Mouse (Mus musculus) liver, postnatal 0 days (tissue): Measurements from ENCODE around the gene Lrig1. TPM values are rescaled to one million over a fixed set of nuclear protein-coding genes. Genes with fewer than 3 reads are reported as not detected.
A peak's percentile ranks its signal among the peaks of the same experiment; 100 is the strongest.

Experiments used
- ATAC-seq: fragments of 200-750 bp; cut with Nextera tagmentation; 2 replicates; pipeline ENCODE4 v1.8.0; 2017; ENCODE audit warnings: mild to moderate bottlenecking, moderate library complexity
- DNase-seq: peaks from one replicate; pipeline ENCODE4 v3.0.0-alpha.2; 2016
- H3K27ac ChIP-seq: fragments of 300-500 bp; sonication (generic); 2 replicates; pipeline ENCODE4 v1.5.1; 2014; ENCODE audit warnings: antibody characterized with exemption, moderate library complexity, mild to moderate bottlenecking, low read depth
- H3K27me3 ChIP-seq: fragments of 300-500 bp; sonication (generic); 2 replicates; pipeline ENCODE4 v1.6.1; 2014; ENCODE audit warnings: low read length, control low read depth, mixed read lengths; ENCODE audit not compliant: insufficient read depth
- H3K36me3 ChIP-seq: fragments of 300-500 bp; sonication (generic); replicated peaks from 2 replicates; pipeline ENCODE4 v1.6.1; 2014; ENCODE audit warnings: mild to moderate bottlenecking, control low read depth, low read length, moderate library complexity, mixed read lengths; ENCODE audit not compliant: insufficient read depth
- H3K4me1 ChIP-seq: fragments of 300-500 bp; sonication (generic); 2 replicates; pipeline ENCODE4 v1.6.1; 2014; ENCODE audit warnings: antibody characterized with exemption, mild to moderate bottlenecking, control low read depth; ENCODE audit not compliant: insufficient read depth
- H3K4me2 ChIP-seq: fragments of 300-500 bp; sonication (generic); 2 replicates; pipeline ENCODE4 v1.6.1; 2014; ENCODE audit warnings: low read depth, mild to moderate bottlenecking, low read length, moderate library complexity, mixed read lengths
- H3K4me3 ChIP-seq: fragments of 300-500 bp; sonication (generic); 2 replicates; pipeline ENCODE4 v1.5.1; 2014; ENCODE audit warnings: low read depth, low read length
- H3K9ac ChIP-seq: fragments of 300-500 bp; sonication (generic); replicated peaks from 2 replicates; pipeline ENCODE4 v1.6.1; 2014; ENCODE audit warnings: mild to moderate bottlenecking, moderate library complexity
- H3K9me3 ChIP-seq: fragments of 300-500 bp; sonication (generic); 2 replicates; pipeline ENCODE4 v1.6.1; 2016; ENCODE audit warnings: mild to moderate bottlenecking, control low read depth, low read length, mixed read lengths
- CTCF ChIP-seq: sonication (generic); IDR thresholded peaks from 2 replicates; pipeline ENCODE4 v1.5.1; 2016; ENCODE audit warnings: antibody characterized with exemption, low read depth
- EP300 ChIP-seq: IDR thresholded peaks from 2 replicates; pipeline ENCODE4 v1.6.1; 2016; ENCODE audit warnings: antibody characterized with exemption, low read depth, mild to moderate bottlenecking
- WGBS: fragments of 180-500 bp; shearing (Covaris S2); extraction: QIAGEN DNeasy Blood & Tissue Kit; methylation state at CpG from one replicate; pipeline ENCODE4 v1.1.7; 2014; ENCODE audit not compliant: insufficient replicate concordance; 5-methylcytosine and 5-hydroxymethylcytosine counted together
- polyA plus RNA-seq: library from polyadenylated mRNA; unstranded; fragments of >200 nt; fragmentation: Nextera tagmentation; extraction: Ambion mirVana; gene quantifications from 2 replicates; pipeline ENCODE4 v1.2.1, GENCODE M21; 2015

Gene Lrig1
- polyA plus RNA-seq, 1 experiment from 2014 or later: 2.5 TPM

DNA sequence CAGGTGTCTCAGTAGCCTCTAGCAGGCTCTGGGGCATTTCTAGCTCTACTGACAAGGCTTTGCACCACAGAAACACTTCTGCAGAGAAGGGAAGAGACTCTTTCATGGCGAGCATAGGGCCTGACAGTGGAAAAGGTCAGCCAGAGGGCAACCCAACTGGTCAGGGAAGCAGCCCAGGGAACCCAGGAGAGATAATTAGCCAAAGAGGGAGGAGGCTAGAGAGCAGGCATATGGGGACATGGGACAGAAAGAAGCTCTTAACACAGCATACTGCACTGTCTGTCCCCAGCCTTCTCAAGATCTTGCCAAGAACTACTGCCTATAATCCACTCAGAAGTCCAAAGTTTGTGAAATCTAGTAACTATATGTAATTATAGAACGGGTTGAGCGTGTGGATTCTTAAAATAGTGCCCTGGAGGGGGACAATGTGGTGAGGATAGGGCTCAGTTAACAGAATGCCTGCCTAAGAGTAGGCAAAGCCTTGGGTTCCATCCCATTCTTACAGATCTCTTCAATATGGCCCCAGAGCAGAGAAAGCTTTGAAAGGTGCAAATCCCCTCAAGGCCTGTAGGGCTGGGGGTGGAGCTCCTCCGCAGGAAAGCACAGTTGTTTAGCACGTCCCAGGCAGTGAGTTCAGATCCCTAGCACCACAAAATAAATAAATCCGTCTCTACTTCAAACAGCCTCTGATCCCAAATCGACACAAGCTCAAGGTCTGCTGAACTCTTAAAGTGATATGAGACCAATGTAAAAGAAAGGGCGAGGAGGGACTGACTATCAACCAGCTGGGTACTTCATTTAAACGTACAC is 4.6 kb downstream of the Lrig1 start:
- Histone ChIP-seq H3K4me3 (no peak overlapping the region), H3K9ac (no peak overlapping the region), H3K27me3 (peaks cover 10% of the 10 kb centered on the region; the same call in 1 of the 2 replicates), H3K9me3 (no peaks in the 10 kb centered on the region), H3K4me2 (no peak overlapping the region), H3K36me3 (no peaks in the 10 kb centered on the region), H3K4me1 (peaks cover 21% of the 10 kb centered on the region), H3K27ac (peak overlapping the region; percentile 57)
- DNase-seq (no peak), ATAC-seq (no peak)
- 58% methylated on average over 9 of the region's 9 CpGs for WGBS
- TF ChIP-seq CTCF (no peak), EP300 (no peak)

DNA sequence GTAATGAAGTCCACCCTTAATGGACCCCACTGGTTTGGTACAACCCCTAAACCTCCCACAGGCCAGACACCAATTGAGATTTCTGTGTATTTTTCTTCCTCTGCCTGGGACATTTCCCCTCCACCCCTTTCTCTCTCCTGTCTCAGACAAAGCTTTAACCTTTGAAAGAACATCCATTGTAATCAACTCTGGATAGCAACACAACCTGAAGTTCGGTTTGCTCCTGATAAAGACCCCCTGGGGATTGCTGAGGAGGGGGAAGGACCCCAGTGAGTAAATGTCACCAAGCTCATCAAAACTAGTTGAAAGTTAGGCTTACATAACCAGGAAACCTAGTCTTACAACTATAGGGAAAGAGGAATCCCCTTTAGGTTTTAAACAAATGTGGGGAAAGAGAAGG is 5.5 kb downstream of the Lrig1 start:
- no peaks in the 10 kb centered on the region for H3K9me3 ChIP-seq
- H3K4me2 ChIP-seq: no peak overlapping the region
- no peak for TF ChIP-seq CTCF
- no peak for TF ChIP-seq EP300
- no peaks in the 10 kb centered on the region for H3K36me3 ChIP-seq
- H3K27me3 ChIP-seq: peaks cover 7% of the 10 kb centered on the region; the same call in 1 of the 2 replicates
- no peak for ATAC-seq
- H3K4me1 ChIP-seq: peaks cover 28% of the 10 kb centered on the region
- H3K9ac ChIP-seq: no peak overlapping the region
- DNase-seq: no peak
- H3K27ac ChIP-seq: no peak overlapping the region
- 44% methylated on average over 1 of the region's 1 CpGs for WGBS
- no peak overlapping the region for H3K4me3 ChIP-seq

DNA sequence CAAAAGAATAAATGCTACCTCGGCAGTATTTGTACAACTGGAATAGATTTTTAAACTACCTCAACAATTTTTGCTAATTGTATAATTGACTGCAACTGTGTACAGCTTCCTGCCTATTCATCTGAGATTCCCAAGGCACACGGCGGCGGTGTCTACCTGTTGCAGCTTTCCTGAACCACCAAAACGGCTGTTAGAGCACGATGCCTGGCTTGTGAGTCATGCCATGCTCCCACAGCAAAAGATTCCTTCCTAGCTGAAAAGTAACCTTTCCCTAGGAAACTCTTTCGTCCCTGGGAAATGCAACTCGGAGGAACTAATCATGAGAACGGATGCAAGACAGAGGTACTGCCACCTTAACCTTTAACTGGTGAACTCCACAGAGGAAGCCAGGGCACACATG is 6.9 kb downstream of the Lrig1 start:
- no peak overlapping the region for H3K27ac ChIP-seq
- DNase-seq: no peak
- 84% methylated on average over 9 of the region's 9 CpGs for WGBS
- H3K4me3 ChIP-seq: no peak overlapping the region
- H3K9me3 ChIP-seq: no peaks in the 10 kb centered on the region
- H3K4me2 ChIP-seq: no peak overlapping the region
- H3K36me3 ChIP-seq: no peaks in the 10 kb centered on the region
- H3K27me3 ChIP-seq: no peaks in the 10 kb centered on the region
- H3K4me1 ChIP-seq: peaks cover 28% of the 10 kb centered on the region
- TF ChIP-seq CTCF: no peak
- no peak for TF ChIP-seq EP300
- no peak for ATAC-seq
- H3K9ac ChIP-seq: no peak overlapping the region

DNA sequence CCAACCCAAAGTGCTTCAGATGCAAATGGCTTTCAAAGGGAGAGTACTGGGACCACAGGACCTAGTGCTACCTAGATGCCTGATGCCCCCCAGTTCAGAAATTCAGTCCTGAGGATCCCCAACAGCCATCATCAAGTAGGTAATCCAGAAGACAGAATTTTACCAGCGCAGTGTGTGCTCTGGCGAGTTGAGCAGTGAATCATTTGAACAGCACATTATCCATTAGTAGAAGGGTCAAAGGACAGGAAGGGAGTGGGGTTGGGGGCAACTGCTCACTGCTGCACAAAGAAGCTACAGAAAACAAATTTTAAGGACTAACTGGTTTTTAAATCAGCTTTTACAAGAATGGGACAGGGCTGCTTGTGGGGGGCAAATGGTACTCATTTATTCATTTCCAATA is 8.0 kb downstream of the Lrig1 start:
- 58% methylated on average over 2 of the region's 2 CpGs for WGBS
- no peak for ATAC-seq
- no peak overlapping the region for H3K9ac ChIP-seq
- no peak overlapping the region for H3K4me2 ChIP-seq
- peaks cover 39% of the 10 kb centered on the region for H3K4me1 ChIP-seq
- no peaks in the 10 kb centered on the region for H3K36me3 ChIP-seq
- no peak overlapping the region for H3K4me3 ChIP-seq
- H3K27ac ChIP-seq: no peak overlapping the region
- H3K27me3 ChIP-seq: no peaks in the 10 kb centered on the region
- TF ChIP-seq CTCF: no peak
- no peak for TF ChIP-seq EP300
- H3K9me3 ChIP-seq: no peaks in the 10 kb centered on the region
- no peak for DNase-seq

DNA sequence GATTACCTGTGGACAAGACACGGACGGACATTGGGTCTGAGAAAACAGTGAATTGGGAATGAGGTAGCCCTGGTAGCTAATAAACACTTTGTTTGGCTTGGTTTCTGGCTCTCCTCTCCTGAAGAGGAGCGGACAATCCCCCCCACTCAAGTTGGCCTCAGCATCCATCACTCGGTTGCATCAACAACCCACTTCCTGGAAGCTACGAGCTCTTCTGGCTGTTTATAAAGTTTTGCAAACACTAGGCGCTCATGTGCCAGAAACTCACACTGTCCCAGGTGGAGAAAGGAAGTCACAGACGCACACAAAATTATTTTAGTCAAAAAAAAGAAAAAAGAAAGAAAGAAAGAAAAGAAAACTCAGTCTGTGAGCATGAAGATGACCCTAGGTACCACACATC is 9.7 kb downstream of the Lrig1 start:
- Histone ChIP-seq H3K27ac (no peak overlapping the region), H3K4me1 (peaks cover 48% of the 10 kb centered on the region), H3K9me3 (no peaks in the 10 kb centered on the region), H3K4me2 (no peak overlapping the region), H3K27me3 (no peaks in the 10 kb centered on the region), H3K4me3 (no peak overlapping the region), H3K9ac (no peak overlapping the region), H3K36me3 (no peaks in the 10 kb centered on the region)
- no peak for DNase-seq
- no peak for TF ChIP-seq EP300
- TF ChIP-seq CTCF: no peak
- 32% methylated on average over 7 of the region's 7 CpGs for WGBS
- ATAC-seq: no peak

DNA sequence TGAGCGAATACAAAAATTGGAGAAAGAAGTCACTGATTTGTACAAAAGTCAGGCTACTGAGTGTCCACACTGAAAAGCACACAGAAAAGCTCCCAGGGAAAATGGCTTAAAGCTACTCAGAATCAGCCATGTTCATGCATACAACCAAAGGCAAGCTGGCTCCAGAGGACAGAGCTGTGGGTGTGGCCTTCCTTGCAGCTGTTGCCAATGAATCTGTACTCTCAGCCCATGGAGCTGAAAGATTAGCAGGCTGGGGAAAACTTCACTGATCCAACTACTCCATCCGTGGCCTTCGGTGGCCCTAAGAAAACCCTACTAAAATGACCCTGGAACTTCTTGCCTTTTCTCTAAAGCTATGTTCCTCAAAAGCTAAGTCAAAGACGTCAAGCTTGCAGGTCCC is 11.2 kb downstream of the Lrig1 start:
- no peak for DNase-seq
- peak; percentile 36; the same call in 1 of the 2 replicates for ATAC-seq
- no peak for TF ChIP-seq EP300
- H3K9ac ChIP-seq: no peak overlapping the region
- H3K36me3 ChIP-seq: no peaks in the 10 kb centered on the region
- WGBS: 70% methylated on average over 4 of the region's 4 CpGs
- no peaks in the 10 kb centered on the region for H3K27me3 ChIP-seq
- no peak overlapping the region for H3K4me2 ChIP-seq
- H3K27ac ChIP-seq: no peak overlapping the region
- H3K9me3 ChIP-seq: no peaks in the 10 kb centered on the region
- H3K4me1 ChIP-seq: peaks cover 60% of the 10 kb centered on the region
- no peak overlapping the region for H3K4me3 ChIP-seq
